Comparison of ENCODE assay signal across 8 mouse cellular contexts in the genomic region with DNA sequence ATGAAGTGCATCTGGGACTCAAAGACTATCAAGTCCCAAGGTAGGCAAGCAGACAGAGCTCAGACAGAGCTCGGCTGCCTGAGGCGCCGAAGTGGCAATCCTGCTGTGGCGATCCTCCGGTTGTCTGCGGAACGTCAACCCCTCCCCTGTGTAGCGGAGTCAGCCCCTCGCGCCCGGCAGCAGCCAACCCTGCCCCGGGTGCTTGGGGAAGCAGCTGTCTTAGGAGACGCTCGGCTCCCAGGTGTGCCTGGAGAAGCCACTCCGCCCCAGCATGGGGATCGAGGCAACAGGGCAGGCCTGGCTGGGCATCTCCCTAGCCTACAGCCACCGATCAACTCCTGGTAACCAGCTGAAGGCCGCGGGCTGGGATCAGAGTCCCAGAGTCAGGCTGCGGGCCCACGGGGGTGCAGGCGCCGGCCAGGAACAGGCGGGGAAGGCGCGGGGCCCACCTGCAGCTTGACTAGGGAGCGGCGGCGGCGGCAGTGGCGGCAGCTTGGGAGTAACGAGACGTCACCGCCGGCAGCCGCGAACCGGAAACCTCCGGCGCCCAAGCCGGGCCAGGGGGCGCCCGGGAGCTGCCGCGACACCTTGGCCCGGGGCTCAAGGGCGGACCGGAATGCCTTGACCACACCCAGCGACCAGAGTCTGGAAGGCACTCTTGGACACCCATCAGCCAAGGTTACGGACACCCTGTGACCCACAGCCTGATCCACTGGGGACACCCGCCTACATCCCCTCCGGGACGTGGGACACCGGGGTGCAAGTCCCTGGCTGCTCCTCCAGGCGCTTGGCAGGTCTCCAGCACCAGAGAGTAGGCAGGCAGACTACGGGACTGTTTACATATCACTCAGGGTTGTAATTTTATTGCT. TPM values are rescaled to one million over a fixed set of nuclear protein-coding genes. Genes with fewer than 3 reads are reported as not detected.
DNase-seq lines count a peak whose midpoint lies in the region; ATAC-seq and TF ChIP-seq lines count a peak whose summit lies in the region.

TSS of gene Eogt (minus strand) at position 800 of the 869 bp plus-strand sequence.

- H3K9me3 ChIP-seq in G1E (replicated peaks) = no peaks in the 10 kb centered on the region
- H3K9me3 ChIP-seq in lung, embryonic 15.5 days = no peaks in the 10 kb centered on the region

- no peak for TF ChIP-seq CTCF in G1E (IDR thresholded peaks at IDR 0.05; ENCODE audit: low read depth, low read length)
- TF ChIP-seq CTCF in olfactory bulb, adult 2 months (IDR thresholded peaks at IDR 0.05; ENCODE audit: insufficient read depth, low read depth, low read length) = 0 out of 2 replicates have a peak, but pooled peaks have one; percentile 23

- H3K9ac ChIP-seq in lung, embryonic 15.5 days = peak within 1 kb of the TSS; percentile 70

- H3K4me1 ChIP-seq in G1E (ENCODE audit: insufficient read depth, low read depth, low read length) = peaks cover 22% of the 10 kb centered on the region
- peaks cover 41% of the 10 kb centered on the region for H3K4me1 ChIP-seq in lung, embryonic 15.5 days
- peaks cover 11% of the 10 kb centered on the region for H3K4me1 ChIP-seq in olfactory bulb, adult 2 months (ENCODE audit: control insufficient read depth, insufficient read depth, low read length)

- no peak for TF ChIP-seq POLR2A in olfactory bulb, adult 2 months (IDR thresholded peaks at IDR 0.05; ENCODE audit: insufficient read depth, low read depth, low read length)

- peak within 1 kb of the TSS; percentile 88 for H3K27ac ChIP-seq in lung, embryonic 15.5 days
- peak within 1 kb of the TSS; percentile 52 for H3K27ac ChIP-seq in olfactory bulb, adult 2 months (ENCODE audit: insufficient read depth, low read depth, low read length)

- no peaks in the 10 kb centered on the region for H3K27me3 ChIP-seq in G1E (ENCODE audit: insufficient read depth, low read length)
- H3K27me3 ChIP-seq in lung, embryonic 15.5 days = no peaks in the 10 kb centered on the region

- peak; percentile 69 for ATAC-seq in G1E (ENCODE audit: extremely low read depth, insufficient number of reproducible peaks, low FRiP score, poor library complexity, severe bottlenecking)
- peak; percentile 81 for ATAC-seq in lung, embryonic 15.5 days (ENCODE audit: borderline replicate concordance, extremely low read depth, low FRiP score, low TSS enrichment)

- peak within 1 kb of the TSS; percentile 97 for H3K4me2 ChIP-seq in lung, embryonic 15.5 days

- peaks cover 42% of the 10 kb centered on the region for H3K36me3 ChIP-seq in G1E (replicated peaks)
- peaks cover 7% of the 10 kb centered on the region for H3K36me3 ChIP-seq in lung, embryonic 15.5 days

- 0% methylated on average over 56 of the region's 56 CpGs for WGBS in lung, embryonic 15.5 days
- under 1% methylated on average over 56 of the region's 56 CpGs for WGBS in olfactory bulb, adult 2 months

- peak within 1 kb of the TSS; percentile 81 for H3K4me3 ChIP-seq in G1E (ENCODE audit: low read depth, low read length)
- H3K4me3 ChIP-seq in lung, embryonic 15.5 days = peak within 1 kb of the TSS; percentile 63
- H3K4me3 ChIP-seq in olfactory bulb, adult 2 months (ENCODE audit: insufficient read depth, low read depth, low read length) = peak within 1 kb of the TSS; percentile 71

- peak; percentile 57 for DNase-seq in G1E (ENCODE audit: low spot score)
- DNase-seq in cerebellum, adult 18-20 months = peak; percentile 71 to 85
- peak; percentile 30 for DNase-seq in forelimb bud, embryonic 11.5 days (ENCODE audit: low read depth, low spot score)
- DNase-seq in heart, postnatal 4 days = peak; percentile 82
- DNase-seq in layer of hippocampus, adult 8-10 months (ENCODE audit: low spot score in 2 of 2) = peak; percentile 37 to 58
- DNase-seq in thymus, adult 18-20 months = peak; percentile 71 to 73

RNA-seq across cellular contexts. Expression of gene Eogt, which starts in this region (rescaled TPM):
- total RNA-seq in G1E (2014; fragmentation: Nextera tagmentation) (16.0 and 21.2 TPM in 2 replicates), G1E (2017) (10.6 and 11.9 TPM in 2 replicates)
- polyA plus RNA-seq in G1E (2012) = 0.45 and 0.61 TPM in 2 replicates
- 10 to 100 TPM; 15.5 to 21.2 TPM for total RNA-seq in heart, postnatal 4 days (2021)
- 10 to 100 TPM; 21.6 to 24.8 (median 23.2) TPM for total RNA-seq in layer of hippocampus, adult 8-10 months (2022)
- polyA plus RNA-seq in lung, embryonic 15.5 days (2015; fragmentation: Nextera tagmentation; extraction: Ambion mirVana) = 24.4 and 27.4 TPM in 2 replicates
- not detected in 2 replicates for polyA plus RNA-seq in olfactory bulb, adult 2 months (2012; ENCODE audit: insufficient read depth, insufficient read length, low replicate concordance, missing spikeins)

Comparison
In these comparisons a context has a peak if more than half of its experiments do, and no peak if none do; other contexts are left out.
1. Peak in every context shown above with its lines: DNase-seq, ATAC-seq, H3K4me3 ChIP-seq and H3K27ac ChIP-seq.
2. RNA of gene Eogt (polyA plus RNA-seq): 24.4 to 27.4 TPM in lung, embryonic 15.5 days; 0.45 to 0.61 TPM in G1E and not detected in olfactory bulb, adult 2 months; every median in the first group is over 10 times any median in the second.
3. DNase-seq: peak in every context shown above with its lines; median percentile 82 in heart, postnatal 4 days; 78 in cerebellum, adult 18-20 months; 72 in thymus, adult 18-20 months; 57 in G1E; 48 in layer of hippocampus, adult 8-10 months; 30 in forelimb bud, embryonic 11.5 days.